Mouse (Mus musculus) hindbrain, embryonic 10.5 days (tissue): ENCODE measurements around the gene Ahr. TPM values are rescaled to one million over a fixed set of nuclear protein-coding genes. Genes with fewer than 3 reads are reported as not detected.

Source experiments
- DNase-seq: peaks from one replicate; pipeline ENCODE4 v3.0.0-alpha.2; 2017; ENCODE audit warnings: low spot score
- H3K27ac ChIP-seq: fragments of 300-500 bp; sonication (generic); 2 replicates; pipeline ENCODE4 v1.5.1; 2016; ENCODE audit warnings: mild to moderate bottlenecking, moderate library complexity
- H3K27me3 ChIP-seq: fragments of 300-500 bp; sonication (generic); 2 replicates; pipeline ENCODE4 v1.6.1; 2016; ENCODE audit warnings: mild to moderate bottlenecking; ENCODE audit not compliant: poor library complexity, insufficient read depth, severe bottlenecking
- H3K36me3 ChIP-seq: fragments of 300-500 bp; sonication (generic); 2 replicates; pipeline ENCODE4 v1.6.1; 2016; ENCODE audit warnings: mild to moderate bottlenecking, moderate library complexity
- H3K4me1 ChIP-seq: fragments of 300-500 bp; sonication (generic); replicated peaks from 2 replicates; pipeline ENCODE4 v1.6.1; 2016; ENCODE audit warnings: mild to moderate bottlenecking
- H3K4me3 ChIP-seq: fragments of 300-500 bp; sonication (generic); 2 replicates; pipeline ENCODE4 v1.5.1; 2016; ENCODE audit warnings: mild to moderate bottlenecking, moderate library complexity
- H3K9me3 ChIP-seq: fragments of 300-500 bp; sonication (generic); 2 replicates; pipeline ENCODE4 v1.6.1; 2016; ENCODE audit warnings: mild to moderate bottlenecking, moderate library complexity
- WGBS: fragments of 180-500 bp; shearing (Covaris S2); methylation state at CpG from one replicate; pipeline ENCODE4 v1.1.7; 2016; 5-methylcytosine and 5-hydroxymethylcytosine counted together
- polyA plus RNA-seq: library from polyadenylated mRNA; unstranded; fragments of >200 nt; fragmentation: Nextera tagmentation; extraction: Ambion mirVana; gene quantifications from 2 replicates; pipeline ENCODE4 v1.2.1, GENCODE M21; 2016

The Ahr gene
- polyA plus RNA-seq, 1 experiment from 2014 or later = 1.8 TPM

GRCm38 (mm10) chr12:35533748-35534113 is 1.1 kb downstream of the Ahr start:
- no peak overlapping the region for H3K27ac ChIP-seq
- H3K27me3 ChIP-seq = peaks cover 19% of the 10 kb centered on the region
- peak overlapping the region; percentile 83 for H3K4me3 ChIP-seq

GRCm38 (mm10) chr12:35533133-35533532 is 1.7 kb downstream of the Ahr start:
- H3K9me3 ChIP-seq = no peaks in the 10 kb centered on the region
- H3K36me3 ChIP-seq = no peaks in the 10 kb centered on the region
- H3K4me1 ChIP-seq = peaks cover 13% of the 10 kb centered on the region
- peaks cover 19% of the 10 kb centered on the region for H3K27me3 ChIP-seq
- H3K4me3 ChIP-seq = no peak overlapping the region
- WGBS = 78% methylated on average over 5 of the region's 5 CpGs
- DNase-seq = no peak
- no peak overlapping the region for H3K27ac ChIP-seq

More at GRCm38 (mm10) chr12:35533748-35534113, 1.1 kb downstream of the Ahr start:
- no peaks in the 10 kb centered on the region for H3K36me3 ChIP-seq
- no peak for DNase-seq
- no peaks in the 10 kb centered on the region for H3K9me3 ChIP-seq
- peaks cover 13% of the 10 kb centered on the region for H3K4me1 ChIP-seq

GRCm38 (mm10) chr12:35532151-35532550 is 2.7 kb downstream of the Ahr start:
- no peak overlapping the region for H3K4me3 ChIP-seq
- H3K27ac ChIP-seq = no peak overlapping the region
- no peaks in the 10 kb centered on the region for H3K9me3 ChIP-seq
- no peaks in the 10 kb centered on the region for H3K36me3 ChIP-seq
- peaks cover 13% of the 10 kb centered on the region for H3K4me1 ChIP-seq
- DNase-seq = peak; percentile 63
- H3K27me3 ChIP-seq = peaks cover 19% of the 10 kb centered on the region
- 25% methylated on average over 5 of the region's 5 CpGs for WGBS

GRCm38 (mm10) chr12:35530587-35530986 is 4.3 kb downstream of the Ahr start:
- peaks cover 19% of the 10 kb centered on the region for H3K27me3 ChIP-seq
- H3K4me1 ChIP-seq = peaks cover 13% of the 10 kb centered on the region
- no peaks in the 10 kb centered on the region for H3K36me3 ChIP-seq
- no peaks in the 10 kb centered on the region for H3K9me3 ChIP-seq
- H3K27ac ChIP-seq = no peak overlapping the region
- no peak overlapping the region for H3K4me3 ChIP-seq
- no peak for DNase-seq

GRCm38 (mm10) chr12:35527429-35527828 is 7.4 kb downstream of the Ahr start:
- Histone ChIP-seq H3K9me3 (no peaks in the 10 kb centered on the region), H3K27ac (no peak overlapping the region), H3K36me3 (no peaks in the 10 kb centered on the region), H3K4me3 (no peak overlapping the region), H3K27me3 (0 out of 2 replicates have a peak, but pooled peaks cover 1% of the 10 kb centered on the region), H3K4me1 (no peaks in the 10 kb centered on the region)
- 86% methylated on average over 6 of the region's 6 CpGs for WGBS
- no peak for DNase-seq

GRCm38 (mm10) chr12:35522585-35523103 is 12.2 kb downstream of the Ahr start:
- DNase-seq = no peak
- H3K4me1 ChIP-seq = no peaks in the 10 kb centered on the region
- H3K27me3 ChIP-seq = no peaks in the 10 kb centered on the region
- no peak overlapping the region for H3K27ac ChIP-seq
- no peak overlapping the region for H3K4me3 ChIP-seq
- WGBS = 89% methylated on average over 9 of the region's 9 CpGs
- no peaks in the 10 kb centered on the region for H3K36me3 ChIP-seq
- H3K9me3 ChIP-seq = no peaks in the 10 kb centered on the region

- no peaks in the 10 kb centered on the region for H3K9me3 ChIP-seq
- WGBS = 77% methylated on average over 3 of the region's 3 CpGs
- no peak overlapping the region for H3K27ac ChIP-seq
- H3K27me3 ChIP-seq = no peaks in the 10 kb centered on the region
- H3K4me3 ChIP-seq = no peak overlapping the region
- H3K36me3 ChIP-seq = no peaks in the 10 kb centered on the region
- DNase-seq = no peak
- H3K4me1 ChIP-seq = no peaks in the 10 kb centered on the region
These were observed 19.2 kb downstream of the Ahr start for GRCm38 (mm10) chr12:35515621-35516020.

GRCm38 (mm10) chr12:35514671-35515070 is 20.2 kb downstream of the Ahr start:
- Histone ChIP-seq H3K36me3 (no peaks in the 10 kb centered on the region), H3K4me1 (no peaks in the 10 kb centered on the region), H3K9me3 (no peaks in the 10 kb centered on the region), H3K27ac (no peak overlapping the region), H3K4me3 (no peak overlapping the region), H3K27me3 (no peaks in the 10 kb centered on the region)
- DNase-seq = no peak
- 66% methylated on average over 2 of the region's 2 CpGs for WGBS

- Histone ChIP-seq H3K9me3 (no peaks in the 10 kb centered on the region), H3K36me3 (no peaks in the 10 kb centered on the region), H3K4me3 (no peak overlapping the region), H3K4me1 (no peaks in the 10 kb centered on the region), H3K27ac (no peak overlapping the region), H3K27me3 (no peaks in the 10 kb centered on the region)
- DNase-seq = no peak
- 90% methylated on average over 5 of the region's 5 CpGs for WGBS
These were observed 24.1 kb downstream of the Ahr start for GRCm38 (mm10) chr12:35510711-35511110.

GRCm38 (mm10) chr12:35506383-35506782 is 28.5 kb downstream of the Ahr start:
- Histone ChIP-seq H3K36me3 (peaks cover 10% of the 10 kb centered on the region), H3K27ac (no peak overlapping the region), H3K4me1 (no peaks in the 10 kb centered on the region), H3K4me3 (no peak overlapping the region), H3K27me3 (no peaks in the 10 kb centered on the region), H3K9me3 (no peaks in the 10 kb centered on the region)
- 93% methylated on average over 2 of the region's 2 CpGs for WGBS
- no peak for DNase-seq

GRCm38 (mm10) chr12:35504081-35504480 is 30.8 kb downstream of the Ahr start:
- Histone ChIP-seq H3K36me3 (peaks cover 10% of the 10 kb centered on the region), H3K27ac (no peak overlapping the region), H3K27me3 (no peaks in the 10 kb centered on the region), H3K4me1 (no peaks in the 10 kb centered on the region), H3K4me3 (no peak overlapping the region), H3K9me3 (no peaks in the 10 kb centered on the region)
- WGBS = 88% methylated on average over 15 of the region's 15 CpGs
- no peak for DNase-seq

- 89% methylated on average over 7 of the region's 7 CpGs for WGBS
- no peaks in the 10 kb centered on the region for H3K4me1 ChIP-seq
- DNase-seq = no peak
These were observed 31.3 kb downstream of the Ahr start for GRCm38 (mm10) chr12:35503586-35503985.

GRCm38 (mm10) chr12:35501476-35501875 is 33.4 kb downstream of the Ahr start:
- H3K4me3 ChIP-seq = no peak overlapping the region
- no peak overlapping the region for H3K27ac ChIP-seq
- H3K4me1 ChIP-seq = no peaks in the 10 kb centered on the region
- no peak for DNase-seq
- WGBS = 31% methylated on average over 2 of the region's 2 CpGs
- H3K27me3 ChIP-seq = no peaks in the 10 kb centered on the region
- H3K9me3 ChIP-seq = no peaks in the 10 kb centered on the region
- peaks cover 10% of the 10 kb centered on the region for H3K36me3 ChIP-seq

More at GRCm38 (mm10) chr12:35503586-35503985, 31.3 kb downstream of the Ahr start:
- peaks cover 10% of the 10 kb centered on the region for H3K36me3 ChIP-seq
- H3K27me3 ChIP-seq = no peaks in the 10 kb centered on the region
- no peaks in the 10 kb centered on the region for H3K9me3 ChIP-seq
- H3K27ac ChIP-seq = no peak overlapping the region
- no peak overlapping the region for H3K4me3 ChIP-seq

- no peaks in the 10 kb centered on the region for H3K9me3 ChIP-seq
- 84% methylated on average over 4 of the region's 4 CpGs for WGBS
- H3K27ac ChIP-seq = no peak overlapping the region
- H3K27me3 ChIP-seq = no peaks in the 10 kb centered on the region
- no peaks in the 10 kb centered on the region for H3K36me3 ChIP-seq
- no peaks in the 10 kb centered on the region for H3K4me1 ChIP-seq
- DNase-seq = no peak
- no peak overlapping the region for H3K4me3 ChIP-seq
These were observed 39.6 kb downstream of the Ahr start for GRCm38 (mm10) chr12:35495195-35495594.
